Mouse (Mus musculus): ENCODE results near the gene Leo1. TPM values are rescaled to one million over a fixed set of nuclear protein-coding genes. Genes with fewer than 3 reads are reported as not detected.
"Not testable (repeated sequence)": the region's sequence is repeated elsewhere in the genome, so short reads cannot be mapped to it uniquely, and the experiment has no call there.

The Leo1 gene
- polyA plus RNA-seq, 1 experiment, result 3.2 TPM

GRCm38 (mm10) chr9:75425796-75426391 is 15.4 kb upstream of the Leo1 start:
- no peak for DNase-seq (ENCODE audit: low spot score)

- DNase-seq (ENCODE audit: low spot score), result no peak
These were observed 13.7 kb upstream of the Leo1 start for GRCm38 (mm10) chr9:75427366-75428273.

GRCm38 (mm10) chr9:75428274-75428600 is 13.1 kb upstream of the Leo1 start:
- DNase-seq (ENCODE audit: low spot score), result no peak

- DNase-seq (ENCODE audit: low spot score), result no peak
These were observed 12.3 kb upstream of the Leo1 start for GRCm38 (mm10) chr9:75429040-75429439.

- DNase-seq (ENCODE audit: low spot score), result no peak
These were observed 11.7 kb upstream of the Leo1 start for GRCm38 (mm10) chr9:75429657-75430056.

- no peak for DNase-seq (ENCODE audit: low spot score)
These were observed 10.3 kb upstream of the Leo1 start for GRCm38 (mm10) chr9:75430822-75431621.

GRCm38 (mm10) chr9:75432694-75433093 is 8.6 kb upstream of the Leo1 start:
- no peak for DNase-seq (ENCODE audit: low spot score)

- DNase-seq (ENCODE audit: low spot score), result no peak
These were observed 7.0 kb upstream of the Leo1 start for GRCm38 (mm10) chr9:75434172-75434793.

- DNase-seq (ENCODE audit: low spot score), result no peak
These were observed 6.5 kb upstream of the Leo1 start for GRCm38 (mm10) chr9:75434872-75435271.

- DNase-seq (ENCODE audit: low spot score), result no peak
These were observed 6.0 kb upstream of the Leo1 start for GRCm38 (mm10) chr9:75435291-75435690.

GRCm38 (mm10) chr9:75435918-75436317 is 5.4 kb upstream of the Leo1 start:
- no peak for DNase-seq (ENCODE audit: low spot score)

GRCm38 (mm10) chr9:75437653-75438385 is 3.5 kb upstream of the Leo1 start:
- DNase-seq (ENCODE audit: low spot score), result no peak

- no peak for DNase-seq (ENCODE audit: low spot score)
These were observed 387 bp downstream of the Leo1 start for GRCm38 (mm10) chr9:75441691-75442131.

GRCm38 (mm10) chr9:75444981-75445380 is 3.7 kb downstream of the Leo1 start:
- DNase-seq (ENCODE audit: low spot score), result no peak

GRCm38 (mm10) chr9:75446574-75446973 is 5.2 kb downstream of the Leo1 start:
- DNase-seq (ENCODE audit: low spot score), result not testable (repeated sequence)

GRCm38 (mm10) chr9:75448021-75448420 is 6.7 kb downstream of the Leo1 start:
- no peak for DNase-seq (ENCODE audit: low spot score)

GRCm38 (mm10) chr9:75453994-75454393 is 12.7 kb downstream of the Leo1 start:
- DNase-seq (ENCODE audit: low spot score), result no peak

- DNase-seq (ENCODE audit: low spot score), result no peak
These were observed 14.4 kb downstream of the Leo1 start for GRCm38 (mm10) chr9:75455684-75456083.

- no peak for DNase-seq (ENCODE audit: low spot score)
These were observed 21.8 kb downstream of the Leo1 start for GRCm38 (mm10) chr9:75463050-75463660.

- no peak for DNase-seq (ENCODE audit: low spot score)
These were observed 24.5 kb downstream of the Leo1 start for GRCm38 (mm10) chr9:75465856-75466255.

- DNase-seq (ENCODE audit: low spot score), result no peak
These were observed 25.3 kb downstream of the Leo1 start for GRCm38 (mm10) chr9:75466641-75467040.
